Mouse (Mus musculus): ENCODE data around the gene Acbd4. TPM values are rescaled to one million over a fixed set of nuclear protein-coding genes. Genes with fewer than 3 reads are reported as not detected.
A peak's percentile ranks its signal among the peaks of the same experiment; 100 is the strongest.

Gene Acbd4
- polyA plus RNA-seq, 1 experiment from 2014 or later, result 56.5 TPM

- Histone ChIP-seq H3K27me3 (ENCODE audit: insufficient read depth, low read length) (no peaks in the 10 kb centered on the region), H3K27ac (ENCODE audit: low read depth) (peak overlapping the region; percentile 87), H3K9me3 (ENCODE audit: low read length) (no peaks in the 10 kb centered on the region), H3K36me3 (replicated peaks; ENCODE audit: insufficient read depth, low read length) (no peaks in the 10 kb centered on the region; the same call in 1 of the 2 replicates), H3K4me1 (ENCODE audit: insufficient read depth) (peaks cover 38% of the 10 kb centered on the region), H3K9ac (replicated peaks) (peak overlapping the region; percentile 67), H3K4me3 (ENCODE audit: low read depth, low read length) (peak overlapping the region; percentile 49), H3K4me2 (ENCODE audit: low read depth, low read length) (peak overlapping the region; percentile 82)
- DNase-seq (no peak), ATAC-seq (no peak)
- TF ChIP-seq EP300 (IDR thresholded peaks at IDR 0.05; ENCODE audit: low read depth) (no peak), CTCF (IDR thresholded peaks at IDR 0.05; ENCODE audit: low read depth) (no peak)
- 79% methylated on average over 11 of the region's 11 CpGs for WGBS (ENCODE audit: insufficient replicate concordance)
Observed at GRCm38 (mm10) chr11:103114270-103114943, 12.9 kb downstream of the Acbd4 start.

- Histone ChIP-seq H3K9ac (replicated peaks) (peak overlapping the region; percentile 67), H3K4me1 (ENCODE audit: insufficient read depth) (peaks cover 38% of the 10 kb centered on the region), H3K27ac (ENCODE audit: low read depth) (peak overlapping the region; percentile 87), H3K9me3 (ENCODE audit: low read length) (no peaks in the 10 kb centered on the region), H3K4me3 (ENCODE audit: low read depth, low read length) (peak overlapping the region; percentile 49), H3K4me2 (ENCODE audit: low read depth, low read length) (peak overlapping the region; percentile 82), H3K36me3 (replicated peaks; ENCODE audit: insufficient read depth, low read length) (no peaks in the 10 kb centered on the region), H3K27me3 (ENCODE audit: insufficient read depth, low read length) (no peaks in the 10 kb centered on the region)
- WGBS (ENCODE audit: insufficient replicate concordance), result 1% methylated on average over 34 of the region's 34 CpGs
- no peak for TF ChIP-seq CTCF (IDR thresholded peaks at IDR 0.05; ENCODE audit: low read depth)
- peak; percentile 89 for TF ChIP-seq EP300 (IDR thresholded peaks at IDR 0.05; ENCODE audit: low read depth)
- ATAC-seq, result peak; percentile 59
- peak; percentile 81 for DNase-seq
Observed at GRCm38 (mm10) chr11:103115163-103116007, 13.9 kb downstream of the Acbd4 start.

- TF ChIP-seq CTCF (IDR thresholded peaks at IDR 0.05; ENCODE audit: low read depth) (no peak), EP300 (IDR thresholded peaks at IDR 0.05; ENCODE audit: low read depth) (no peak)
- ATAC-seq (peak; percentile 94), DNase-seq (peak; percentile 100)
- peaks cover 38% of the 10 kb centered on the region for H3K4me1 ChIP-seq (ENCODE audit: insufficient read depth)
- no peaks in the 10 kb centered on the region for H3K36me3 ChIP-seq (replicated peaks; ENCODE audit: insufficient read depth, low read length)
- no peaks in the 10 kb centered on the region for H3K9me3 ChIP-seq (ENCODE audit: low read length)
- peak within 1 kb of the TSS; percentile 87 for H3K4me2 ChIP-seq (ENCODE audit: low read depth, low read length)
- H3K4me3 ChIP-seq (ENCODE audit: low read depth, low read length), result peak within 1 kb of the TSS; percentile 63
- under 1% methylated on average over 52 of the region's 53 CpGs for WGBS (ENCODE audit: insufficient replicate concordance)
- no peaks in the 10 kb centered on the region for H3K27me3 ChIP-seq (ENCODE audit: insufficient read depth, low read length)
- peak within 1 kb of the TSS; percentile 67 for H3K9ac ChIP-seq (replicated peaks)
- H3K27ac ChIP-seq (ENCODE audit: low read depth), result peak within 1 kb of the TSS; percentile 87
Observed at GRCm38 (mm10) chr11:103116008-103116818, 14.7 kb downstream of the Acbd4 start, which contains the start of gene Hexim1. Hexim1 (plus strand) TSS chr11:103116231.

- ATAC-seq, result no peak
- peak; percentile 89 for TF ChIP-seq CTCF (IDR thresholded peaks at IDR 0.05; ENCODE audit: low read depth)
- TF ChIP-seq EP300 (IDR thresholded peaks at IDR 0.05; ENCODE audit: low read depth), result no peak
Observed at GRCm38 (mm10) chr11:103116959-103117590, 15.6 kb downstream of the Acbd4 start.

GRCm38 (mm10) chr11:103117591-103118009, 16.1 kb downstream of the Acbd4 start:
- DNase-seq, result no peak
- under 1% methylated on average over 38 of the region's 38 CpGs for WGBS (ENCODE audit: insufficient replicate concordance)
- H3K4me1 ChIP-seq (ENCODE audit: insufficient read depth), result peaks cover 26% of the 10 kb centered on the region

More at GRCm38 (mm10) chr11:103116959-103117590, 15.6 kb downstream of the Acbd4 start:
- Histone ChIP-seq H3K27me3 (ENCODE audit: insufficient read depth, low read length) (no peaks in the 10 kb centered on the region), H3K4me2 (ENCODE audit: low read depth, low read length) (peak overlapping the region; percentile 87), H3K36me3 (replicated peaks; ENCODE audit: insufficient read depth, low read length) (no peaks in the 10 kb centered on the region), H3K27ac (ENCODE audit: low read depth) (peak overlapping the region; percentile 82), H3K4me3 (ENCODE audit: low read depth, low read length) (peak overlapping the region; percentile 63), H3K9ac (replicated peaks) (peak overlapping the region; percentile 63), H3K4me1 (ENCODE audit: insufficient read depth) (peaks cover 31% of the 10 kb centered on the region), H3K9me3 (ENCODE audit: low read length) (no peaks in the 10 kb centered on the region)
- DNase-seq, result peak; percentile 82
- under 1% methylated on average over 35 of the region's 35 CpGs for WGBS (ENCODE audit: insufficient replicate concordance)

More at GRCm38 (mm10) chr11:103117591-103118009, 16.1 kb downstream of the Acbd4 start:
- no peak for ATAC-seq
- Histone ChIP-seq H3K4me2 (ENCODE audit: low read depth, low read length) (peak overlapping the region; percentile 87), H3K9me3 (ENCODE audit: low read length) (no peaks in the 10 kb centered on the region), H3K27me3 (ENCODE audit: insufficient read depth, low read length) (no peaks in the 10 kb centered on the region), H3K4me3 (ENCODE audit: low read depth, low read length) (peak overlapping the region; percentile 63), H3K36me3 (replicated peaks; ENCODE audit: insufficient read depth, low read length) (no peaks in the 10 kb centered on the region), H3K27ac (ENCODE audit: low read depth) (peak overlapping the region; percentile 82), H3K9ac (replicated peaks) (peak overlapping the region; percentile 63)
- TF ChIP-seq EP300 (IDR thresholded peaks at IDR 0.05; ENCODE audit: low read depth) (no peak), CTCF (IDR thresholded peaks at IDR 0.05; ENCODE audit: low read depth) (no peak)
